Mouse (Mus musculus): ENCODE measurements around the gene Fbxw24.
"Not testable (repeated sequence)": the region's sequence is repeated elsewhere in the genome, so short reads cannot be mapped to it uniquely, and the experiment has no call there.

DNA sequence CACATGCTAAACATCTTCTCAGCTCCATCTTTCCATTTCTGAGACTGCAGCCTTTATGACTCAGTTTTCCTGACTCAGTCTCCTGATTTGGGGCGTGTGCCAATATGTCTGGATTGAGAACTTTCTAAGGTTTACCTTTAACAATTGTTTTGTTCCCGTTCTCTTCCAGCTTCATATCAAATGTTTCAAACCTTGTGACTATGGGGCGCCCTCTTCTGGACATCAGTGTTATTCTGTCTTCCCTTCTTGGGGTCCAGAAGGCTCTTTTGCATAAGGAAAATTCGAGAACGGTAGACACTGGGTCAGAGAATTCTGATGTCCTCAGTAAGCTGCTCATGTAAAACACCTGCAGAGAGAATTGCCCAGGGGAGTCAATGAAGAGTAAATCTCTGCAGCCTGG is 19.0 kb downstream of the Fbxw24 start:
- TF ChIP-seq CTCF (IDR thresholded peaks at IDR 0.05; ENCODE audit: insufficient read depth, low read length); POLR2A (IDR thresholded peaks at IDR 0.05; ENCODE audit: borderline replicate concordance, extremely low read depth, low read depth, low read length): not testable (repeated sequence)

Measured in lung, adult 2 months (tissue).